Mouse (Mus musculus): ENCODE results near the gene Gm4707.
"Not testable (repeated sequence)": the region's sequence is repeated elsewhere in the genome, so short reads cannot be mapped to it uniquely, and the experiment has no call there.

Gm4707 gene

DNA sequence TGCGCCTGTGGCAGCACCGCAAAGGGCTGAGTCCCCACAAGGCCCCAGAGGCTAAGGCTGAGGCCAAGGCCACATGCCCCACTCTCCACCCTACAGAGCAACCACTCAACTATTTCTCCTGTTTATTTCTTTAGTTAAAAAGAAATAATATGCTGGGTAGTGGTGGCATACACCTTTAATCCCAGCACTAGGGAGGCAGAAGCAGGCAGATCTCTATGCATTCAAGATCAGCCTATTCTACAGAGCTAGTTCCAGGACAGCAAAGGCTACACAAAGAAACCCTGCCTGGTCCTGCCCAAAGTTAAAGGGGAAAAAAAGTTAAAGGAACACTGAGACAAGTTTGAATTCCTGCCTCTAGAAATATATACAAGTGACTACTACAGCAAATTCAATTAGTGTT, at the start of gene Gm4707:
TSS of gene Gm4707 (minus strand) at position 101 of the 400 bp plus-strand sequence.
- DNase-seq: no peak

- no peak for DNase-seq
Measured at GRCm38 (mm10) chr17:71506832-71507231, 47.1 kb upstream of the Gm4707 start.

DNA sequence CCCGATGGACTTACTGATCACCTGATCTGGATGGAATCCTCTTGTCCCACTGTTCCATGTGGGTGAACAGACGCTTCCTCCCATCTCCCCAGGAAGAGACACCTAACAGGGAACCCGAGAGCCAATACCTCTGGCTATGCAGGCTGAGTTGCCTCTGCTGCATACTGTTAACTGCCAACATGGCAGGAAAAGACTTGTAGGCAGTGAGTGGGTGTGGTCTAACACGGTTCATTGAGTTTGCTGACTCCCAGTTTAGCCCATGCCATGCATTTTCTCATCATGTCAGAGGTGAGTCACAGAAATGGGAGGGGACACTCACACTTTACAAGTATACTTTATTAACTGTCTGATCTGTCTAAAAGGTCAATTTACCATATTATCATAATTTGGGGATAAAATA, 36.1 kb upstream of the Gm4707 start:
- no peak for DNase-seq

GRCm38 (mm10) chr17:71491332-71491686, 31.6 kb upstream of the Gm4707 start:
- DNase-seq: no peak

DNA sequence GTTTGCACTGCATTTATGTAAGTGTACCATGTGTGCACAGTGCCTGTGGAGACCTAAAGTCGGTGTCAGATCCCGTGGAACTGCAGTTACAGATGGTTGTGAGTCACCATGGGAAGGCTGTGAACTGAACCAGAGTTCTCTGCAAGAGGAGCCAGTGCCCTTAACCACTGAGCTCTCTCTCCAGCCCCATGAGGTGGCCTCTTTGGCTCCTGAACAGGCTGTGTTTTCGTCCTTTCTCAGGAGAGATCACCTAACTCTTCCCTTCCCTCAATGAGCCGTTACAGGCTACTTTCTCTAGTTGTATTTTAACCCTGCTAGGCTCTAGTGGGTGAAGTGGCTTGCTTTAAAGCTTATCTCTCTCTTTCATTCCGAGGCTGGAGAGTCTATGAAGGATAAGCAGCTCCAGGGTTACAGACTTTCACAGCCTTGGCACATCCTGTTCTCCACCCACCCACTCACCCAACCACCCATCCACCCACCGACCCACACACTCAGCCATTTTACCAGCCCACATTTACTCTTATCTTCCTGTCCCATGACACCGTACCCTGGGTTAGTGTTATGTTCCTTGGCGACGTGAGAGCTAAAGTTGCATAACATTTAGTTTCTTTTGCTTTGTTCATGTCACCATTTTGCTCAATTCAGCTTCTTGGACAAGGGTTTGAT, 31.1 kb upstream of the Gm4707 start:
- peak; percentile 38 for DNase-seq

- no peak for DNase-seq
Measured at GRCm38 (mm10) chr17:71489703-71490461, 30.2 kb upstream of the Gm4707 start.

DNA sequence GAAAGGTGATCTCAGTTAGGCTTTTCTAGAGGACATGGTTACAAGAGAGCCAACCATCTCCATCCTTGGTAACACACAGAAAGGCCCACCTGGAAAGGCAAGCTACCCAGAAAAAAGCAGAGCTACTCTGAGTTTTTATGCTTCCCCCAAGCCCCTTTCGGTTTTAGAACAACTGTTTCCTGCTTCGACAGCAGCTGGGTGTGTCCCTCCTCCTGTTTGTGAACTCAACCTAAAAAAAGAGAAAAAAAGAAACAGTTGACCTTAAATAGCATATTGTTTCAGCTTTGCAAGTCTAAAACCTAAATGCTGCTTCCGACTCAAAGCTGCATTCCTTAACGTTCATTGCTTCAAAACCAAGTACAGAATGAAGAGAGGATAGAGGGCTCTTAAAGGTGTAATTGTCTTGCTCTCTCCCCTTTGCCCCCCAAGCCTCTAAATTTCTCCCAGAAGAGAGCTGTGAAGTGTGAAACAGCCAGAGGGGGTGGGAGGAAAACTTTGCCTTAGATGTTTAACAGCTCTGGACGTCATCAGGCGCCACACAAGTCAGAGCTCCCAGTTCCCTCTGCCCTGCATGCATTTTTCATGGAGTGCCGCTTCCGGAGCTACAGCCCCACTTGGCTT, 26.6 kb upstream of the Gm4707 start:
- DNase-seq: peak; percentile 74

DNA sequence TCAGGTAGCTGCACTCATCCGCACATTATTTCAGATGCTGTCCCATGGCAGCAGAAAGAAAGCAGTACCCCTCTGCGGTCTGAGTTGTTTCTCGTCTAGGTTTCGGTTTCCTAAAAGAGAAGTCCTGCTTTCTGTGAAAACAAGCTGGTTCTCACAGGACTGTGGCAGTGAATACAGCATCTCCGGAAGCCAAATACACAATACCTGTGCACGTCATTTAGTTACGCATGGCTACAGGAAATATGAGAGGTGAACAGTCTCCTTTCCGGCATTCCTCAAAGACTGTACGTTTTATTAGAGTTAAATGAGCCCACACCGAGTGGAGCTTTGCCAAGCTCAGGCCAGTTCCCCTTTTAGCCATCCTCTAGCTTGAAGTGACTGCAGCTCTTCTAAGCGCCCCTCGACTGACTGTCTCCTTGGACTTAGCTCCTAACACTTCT, 26.1 kb upstream of the Gm4707 start:
- DNase-seq: peak; percentile 56

GRCm38 (mm10) chr17:71484711-71485110, 25.0 kb upstream of the Gm4707 start:
- peak; percentile 8 for DNase-seq

DNA sequence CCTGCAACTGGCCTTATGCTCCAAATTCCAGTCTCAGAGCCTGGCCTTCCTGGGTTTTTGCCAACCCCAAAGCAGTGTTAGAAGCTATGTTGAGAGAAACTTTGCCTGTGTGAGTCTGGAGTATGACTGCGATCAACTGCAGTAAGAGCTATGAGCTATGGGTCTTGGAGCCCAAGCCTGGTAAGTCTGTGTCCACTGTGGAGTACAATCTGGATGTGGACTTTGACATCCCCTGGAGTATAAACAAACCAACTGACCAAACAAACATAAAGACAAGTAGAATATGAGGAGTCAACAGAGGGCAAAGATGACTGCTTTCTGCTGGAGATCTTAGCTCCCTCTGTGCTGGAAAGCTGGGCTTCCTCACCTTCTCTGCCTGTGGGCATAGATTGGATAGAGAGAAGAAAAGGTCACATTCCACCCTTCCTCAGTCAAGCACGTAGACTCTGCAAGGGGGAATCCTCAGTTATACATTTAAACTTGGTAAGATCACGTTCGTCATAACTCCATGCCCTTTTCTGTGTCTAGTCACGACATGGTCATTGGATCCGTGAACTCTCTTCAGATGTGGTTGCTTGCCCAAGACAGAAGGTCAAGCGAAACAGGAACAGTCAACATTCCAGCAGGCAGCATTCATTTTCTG, 23.8 kb upstream of the Gm4707 start:
- DNase-seq: no peak

GRCm38 (mm10) chr17:71479381-71479901, 19.7 kb upstream of the Gm4707 start:
- peak; percentile 65 for DNase-seq

- no peak for DNase-seq
Measured at GRCm38 (mm10) chr17:71477481-71477880, 17.8 kb upstream of the Gm4707 start.

DNA sequence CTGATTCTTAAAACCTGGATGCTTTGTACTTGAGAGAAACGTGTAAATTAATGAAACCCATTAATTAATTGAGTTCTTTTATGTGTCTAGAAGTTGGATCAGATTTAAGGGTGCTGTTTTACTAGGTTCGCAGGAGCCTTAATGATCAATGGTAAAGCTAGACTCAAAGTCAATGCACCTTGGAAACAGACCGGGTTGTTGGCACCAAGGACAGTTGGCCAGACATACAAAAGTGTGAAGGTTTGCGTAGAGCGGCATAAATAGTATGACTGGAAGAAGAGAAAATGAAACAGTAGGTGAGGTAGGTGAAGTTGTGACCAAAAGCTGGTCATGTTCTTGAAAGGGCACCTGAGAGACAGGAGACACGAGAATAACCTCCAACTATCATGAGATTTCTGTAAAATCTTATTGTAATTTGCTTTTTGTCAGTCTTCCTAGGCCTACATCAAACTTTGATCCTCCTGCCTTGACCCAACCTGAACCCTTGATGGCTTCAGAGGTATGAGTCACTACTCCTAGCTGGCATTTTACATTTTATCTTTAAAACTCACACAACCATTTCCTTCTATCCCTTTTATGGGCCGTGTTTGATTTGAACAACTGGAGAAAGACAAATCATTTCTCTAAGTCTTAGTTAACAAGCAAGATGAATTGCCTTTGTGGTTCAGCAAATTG, 16.8 kb upstream of the Gm4707 start:
- no peak for DNase-seq

DNA sequence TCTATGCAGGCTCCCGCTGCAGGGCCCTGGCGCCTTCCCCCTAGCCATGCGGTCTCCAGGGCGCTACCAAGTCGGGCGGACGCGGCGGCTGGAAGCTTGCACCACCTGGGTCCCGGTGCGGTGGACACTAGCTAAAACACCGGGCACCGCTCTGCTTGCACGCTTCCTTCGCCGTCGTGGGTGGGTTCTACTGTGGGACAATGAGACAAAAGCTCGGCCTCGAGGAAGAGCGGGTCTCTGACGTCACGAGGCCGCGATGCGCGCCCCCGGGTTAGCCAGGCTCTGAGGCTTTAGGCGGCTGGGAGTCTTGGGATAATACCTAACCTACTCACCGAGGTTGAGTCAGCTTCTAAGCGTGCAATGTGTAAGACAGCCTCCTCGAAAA, 16.0 kb upstream of the Gm4707 start:
- DNase-seq: peak; percentile 80

DNA sequence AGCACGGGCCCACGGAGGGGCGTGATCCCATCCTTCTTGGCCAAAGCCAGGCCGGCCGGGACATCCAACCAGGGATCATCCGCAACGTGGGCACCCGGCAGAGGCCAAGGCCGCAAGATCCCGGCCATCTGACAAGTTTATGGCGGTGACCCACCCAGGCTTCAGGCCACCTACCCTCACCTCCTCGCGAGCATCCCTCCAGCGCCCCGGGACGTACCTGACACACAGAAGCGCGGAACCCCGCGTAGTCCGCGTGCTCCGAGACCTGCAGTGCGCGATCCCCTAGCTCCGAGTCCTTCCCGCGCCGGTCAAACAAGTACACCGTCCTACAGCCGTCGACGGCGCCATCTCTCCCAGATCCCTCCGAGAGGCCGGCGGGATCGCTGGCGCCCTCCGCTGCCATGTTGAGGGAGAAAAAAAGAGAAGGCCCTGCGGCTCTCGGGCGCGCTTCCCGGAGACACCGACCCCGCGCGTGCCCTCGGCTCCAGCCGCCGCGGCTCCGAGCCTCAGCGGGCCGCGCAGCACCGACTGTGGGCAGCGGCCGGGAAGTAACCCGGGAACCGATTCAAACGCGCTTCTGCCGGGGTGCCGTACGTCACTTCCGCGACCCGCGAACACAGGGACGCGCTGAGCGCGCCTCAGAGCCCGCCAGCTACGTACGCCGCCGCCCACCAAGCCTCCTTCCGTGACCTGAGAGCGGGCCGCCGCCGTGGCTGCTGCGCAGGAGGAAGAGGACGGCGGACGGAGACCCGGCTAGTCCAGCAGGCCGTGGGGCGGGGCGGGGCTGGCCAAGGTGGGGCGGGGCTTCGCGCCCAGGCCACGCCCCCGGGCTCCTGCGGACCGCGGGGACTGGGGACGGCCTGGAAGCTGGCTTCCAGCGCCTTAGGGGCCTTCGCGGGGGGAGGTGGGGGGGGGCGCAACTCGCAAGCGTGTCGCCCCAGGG, 15.3 kb upstream of the Gm4707 start, which contains the start of gene Smchd1:
TSS of gene Smchd1 (minus strand) at position 582 of the 943 bp plus-strand sequence.
- DNase-seq: peak; percentile 93

- DNase-seq: peak; percentile 21
Measured at GRCm38 (mm10) chr17:71474128-71474527, 14.4 kb upstream of the Gm4707 start.

DNA sequence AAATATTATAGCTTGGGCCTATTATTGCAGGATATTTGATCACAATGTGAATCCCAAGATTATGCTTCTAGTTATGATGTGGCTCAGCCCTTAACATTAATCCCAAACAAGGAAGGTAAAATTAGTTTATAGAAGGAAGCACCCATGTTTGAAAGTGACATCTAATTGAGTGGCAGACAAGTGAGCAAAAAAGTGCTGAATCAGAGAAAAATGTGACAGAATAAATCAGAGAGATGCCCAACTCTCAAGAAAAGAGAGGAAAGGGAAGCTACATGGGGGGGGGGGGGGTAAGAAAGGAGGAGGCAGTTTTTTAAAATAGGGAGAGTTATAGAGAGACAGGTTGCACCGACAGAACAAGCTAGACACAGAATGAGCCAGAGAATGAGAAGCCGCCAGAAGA, 11.5 kb upstream of the Gm4707 start:
- DNase-seq: no peak

DNA sequence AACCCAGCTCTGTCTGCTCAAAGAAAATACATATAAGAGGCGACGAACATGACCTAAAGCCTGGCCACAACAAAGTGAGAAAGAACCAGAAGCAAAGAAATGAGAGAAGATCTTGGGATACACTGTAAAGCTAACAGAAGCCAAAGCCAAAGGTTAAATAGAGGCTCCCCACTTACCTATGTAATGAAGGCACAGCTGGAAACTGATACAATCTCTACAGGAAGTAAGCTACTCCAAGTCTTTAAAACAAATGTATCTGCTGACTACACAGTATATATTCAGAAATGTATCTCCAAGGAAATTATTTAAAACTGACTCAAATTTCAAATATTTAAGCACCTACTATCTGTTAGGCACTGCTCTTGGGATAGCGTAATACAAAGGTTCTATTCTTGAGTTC, 594 bp upstream of the Gm4707 start:
- DNase-seq: no peak

DNA sequence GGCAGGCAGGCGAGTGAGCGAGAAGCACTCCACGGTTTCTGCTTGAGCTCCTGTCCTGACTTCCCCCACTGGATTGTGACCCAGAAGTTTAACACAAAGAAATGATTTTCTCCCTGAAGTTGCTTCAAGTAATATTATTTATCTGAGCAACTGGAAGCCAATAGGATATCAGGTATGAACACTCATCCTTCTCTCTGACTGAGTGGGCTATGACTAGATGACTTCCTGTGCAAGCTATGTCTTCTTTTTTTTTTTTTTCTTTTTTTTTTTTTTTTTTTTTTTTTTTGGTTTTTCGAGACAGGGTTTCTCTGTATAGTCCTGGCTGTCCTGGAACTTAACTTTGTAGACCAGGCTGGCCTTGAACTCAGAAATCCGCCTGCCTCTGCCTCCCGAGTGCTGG, 2.4 kb downstream of the Gm4707 start:
- not testable (repeated sequence) for DNase-seq

DNA sequence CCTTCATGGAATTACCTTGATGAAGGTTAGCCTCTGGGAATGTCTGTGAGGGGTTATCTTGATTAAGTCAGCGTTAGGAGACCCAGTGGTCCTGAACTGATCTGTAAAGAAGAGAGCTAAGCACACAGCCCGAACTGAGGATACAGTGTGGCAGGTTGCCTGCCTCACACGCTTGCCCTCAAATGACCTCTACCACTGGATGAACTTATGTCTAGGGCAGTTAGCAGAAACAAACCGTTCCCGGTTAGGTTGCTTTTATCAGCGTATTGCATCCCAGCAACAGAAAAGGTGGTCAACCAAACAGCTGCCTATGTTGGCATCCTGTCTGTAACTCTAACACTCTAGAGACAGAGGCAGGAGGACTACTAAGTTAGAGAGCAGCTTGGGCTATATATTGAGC, 14.5 kb downstream of the Gm4707 start:
- DNase-seq: no peak

- no peak for DNase-seq
Measured at GRCm38 (mm10) chr17:71444718-71445117, 15.0 kb downstream of the Gm4707 start.

Measured in thymus, postnatal 14 days (tissue).